Mouse (Mus musculus) urinary bladder, postnatal 4 days (tissue): Measurements from ENCODE around the gene Mthfd2l.

Experiments
- DNase-seq, 2 experiments: peaks; one replicate each; pipeline ENCODE4 v3.0.0; 2021 to 2022; ENCODE audit warnings: low spot score in 2 of 2

Gene Mthfd2l

GRCm38 (mm10) chr5:90930971-90931851 is at the start of gene Mthfd2l:
Mthfd2l (plus strand) TSS chr5:90931117.
- DNase-seq, result peak; percentile 86 to 88

- no peak for DNase-seq
Measured at GRCm38 (mm10) chr5:90881682-90882081, 49.2 kb upstream of the Mthfd2l start.

- no peak for DNase-seq
Measured at GRCm38 (mm10) chr5:90882146-90882545, 48.8 kb upstream of the Mthfd2l start.

DNA sequence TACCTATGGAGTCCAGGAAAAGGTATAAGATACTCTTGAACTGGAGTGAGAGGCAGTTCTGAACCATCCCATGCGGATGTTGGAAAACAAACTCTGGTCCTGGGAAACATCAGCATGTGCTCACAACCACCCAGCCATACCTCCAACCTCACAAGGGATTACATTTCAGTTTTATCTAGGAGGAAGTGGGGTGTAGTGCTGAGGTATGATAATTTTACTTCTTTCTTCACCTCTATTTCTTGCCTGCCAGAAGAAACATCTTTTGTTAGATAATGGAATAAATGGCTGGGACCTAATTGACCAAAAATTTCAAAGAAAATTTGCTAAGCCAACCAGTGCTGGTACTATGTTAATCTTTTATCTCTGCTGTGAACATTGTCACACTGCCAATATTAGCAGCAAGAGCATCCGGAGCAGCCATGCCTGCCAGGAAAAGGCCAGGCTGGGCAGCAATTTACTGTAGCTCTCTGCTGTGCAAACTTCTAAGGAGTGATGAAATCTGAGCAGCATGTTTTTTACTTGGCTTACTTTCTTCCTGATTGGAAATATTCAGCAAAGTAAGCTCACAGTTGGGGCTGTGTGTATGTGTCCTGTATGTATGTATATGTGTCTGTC is 46.2 kb upstream of the Mthfd2l start:
- no peak for DNase-seq

DNA sequence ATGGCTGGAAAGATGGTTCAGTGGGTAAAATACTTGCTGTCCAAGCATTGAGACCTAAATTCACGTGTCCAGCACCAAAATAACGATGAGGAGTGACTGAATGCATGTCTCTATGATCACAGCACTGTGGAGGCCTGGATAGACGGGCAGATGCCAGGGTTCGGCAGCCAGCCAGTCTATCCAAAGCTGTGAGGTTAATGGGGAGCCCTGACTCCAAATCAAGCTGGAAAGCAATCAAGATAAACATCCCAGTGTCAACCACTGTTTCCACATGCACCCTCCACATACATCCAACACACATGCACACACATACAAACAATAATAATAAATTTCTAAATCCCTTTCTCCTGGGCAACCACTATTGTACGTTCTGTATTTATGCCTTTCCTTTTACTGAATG is 42.3 kb upstream of the Mthfd2l start:
- DNase-seq, result no peak

DNA sequence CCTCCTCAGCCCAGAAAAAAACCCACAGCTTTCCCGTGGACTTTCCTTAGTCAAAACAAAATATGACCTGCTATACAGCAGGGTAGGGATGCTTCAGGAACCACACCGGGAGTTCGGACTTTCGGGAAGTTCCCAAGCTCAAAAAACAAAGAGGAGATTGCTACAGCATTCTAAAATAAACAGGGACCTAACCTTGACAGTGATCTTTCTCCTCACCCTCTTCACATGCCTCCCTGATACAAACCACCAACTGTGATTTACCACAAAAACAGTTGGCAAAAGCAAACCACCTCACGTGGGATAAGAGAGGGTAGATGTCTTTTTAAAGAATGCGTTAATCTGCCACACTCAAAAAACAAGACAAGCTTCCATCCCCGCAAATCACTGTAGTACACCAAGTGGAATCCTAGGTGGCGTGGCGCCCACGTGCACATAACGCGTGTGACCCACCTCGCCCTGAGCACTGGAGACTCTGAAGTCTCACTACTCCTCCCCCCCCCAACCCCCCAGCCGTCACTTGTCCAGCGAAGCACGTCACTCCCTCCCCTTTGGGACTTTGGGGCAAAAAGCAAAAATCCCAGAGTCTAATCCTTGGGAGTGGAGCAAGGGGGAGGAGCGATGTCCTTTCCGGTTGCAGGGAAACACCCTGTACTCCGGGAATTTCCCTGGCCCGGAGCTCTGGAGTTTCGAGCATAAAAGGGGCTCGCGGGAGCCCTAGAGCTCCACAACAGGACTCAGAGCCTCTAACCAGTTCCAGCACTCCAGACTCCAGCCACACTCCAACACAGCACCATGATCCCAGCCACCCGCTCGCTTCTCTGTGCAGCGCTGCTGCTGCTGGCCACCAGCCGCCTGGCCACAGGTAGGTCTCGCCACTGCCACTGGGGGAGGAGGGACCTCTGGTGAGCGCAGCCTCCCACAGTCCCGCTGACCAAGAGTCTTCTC is 40.1 kb upstream of the Mthfd2l start, which contains the start of gene Cxcl1:
TSS of gene Cxcl1 (plus strand) at position 723 of the 945 bp plus-strand sequence.
- peak in 1 of 2 experiments; percentile 30 for DNase-seq

GRCm38 (mm10) chr5:90891464-90891813 is 39.5 kb upstream of the Mthfd2l start:
- no peak for DNase-seq

- DNase-seq, result no peak
Measured at GRCm38 (mm10) chr5:90894231-90894630, 36.7 kb upstream of the Mthfd2l start.

DNA sequence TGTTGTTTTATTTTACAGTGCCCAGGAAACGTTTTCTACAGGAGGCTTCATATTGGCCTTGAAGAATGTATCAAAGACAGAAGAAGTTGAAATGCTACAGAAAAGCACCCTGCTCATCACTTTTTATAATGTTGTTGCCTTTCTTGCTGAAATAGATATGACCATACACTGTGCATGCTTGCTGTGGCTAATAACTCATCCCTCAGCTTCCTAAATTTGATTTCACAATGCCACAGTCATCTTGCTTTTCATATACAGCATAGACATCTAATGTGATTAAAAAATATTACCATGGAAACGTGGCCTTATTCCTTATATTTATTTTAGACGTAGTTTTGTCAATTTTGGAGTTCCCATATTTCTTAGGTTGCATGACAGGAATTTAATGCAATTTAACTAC is 33.5 kb upstream of the Mthfd2l start:
- DNase-seq, result no peak

GRCm38 (mm10) chr5:90899308-90899707 is 31.6 kb upstream of the Mthfd2l start:
- DNase-seq, result no peak

GRCm38 (mm10) chr5:90900147-90900546 is 30.8 kb upstream of the Mthfd2l start:
- DNase-seq, result peak in 1 of 2 experiments; percentile 63

- no peak for DNase-seq
Measured at GRCm38 (mm10) chr5:90900688-90901087, 30.2 kb upstream of the Mthfd2l start.

- no peak for DNase-seq
Measured at GRCm38 (mm10) chr5:90902380-90903260, 28.3 kb upstream of the Mthfd2l start.

GRCm38 (mm10) chr5:90903339-90904020 is 27.4 kb upstream of the Mthfd2l start, which contains the start of gene Cxcl2:
Cxcl2 (plus strand) TSS chr5:90903871.
- DNase-seq, result no peak

GRCm38 (mm10) chr5:90908983-90909382 is 21.9 kb upstream of the Mthfd2l start:
- DNase-seq, result no peak

GRCm38 (mm10) chr5:90919495-90919894 is 11.4 kb upstream of the Mthfd2l start:
- DNase-seq, result no peak

DNA sequence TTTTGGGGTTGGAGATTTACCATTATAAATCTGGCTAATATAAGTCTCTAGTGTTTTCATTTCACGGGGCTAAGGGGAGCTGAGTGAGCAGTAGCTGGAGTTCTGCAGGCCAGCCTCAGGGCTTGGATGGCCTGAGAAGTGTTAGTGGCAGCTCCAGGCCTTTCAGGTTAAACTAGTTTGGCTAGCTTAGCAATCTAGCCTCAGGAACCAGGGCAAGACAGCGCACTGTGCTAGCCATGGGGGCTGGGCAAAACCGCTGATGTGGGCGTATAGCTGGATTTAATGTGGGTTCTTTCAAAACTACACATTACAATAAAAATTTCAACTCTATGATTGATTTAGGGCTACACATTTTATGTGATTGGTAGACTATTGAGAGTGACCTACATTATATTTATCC is 8.0 kb upstream of the Mthfd2l start:
- DNase-seq, result no peak

DNA sequence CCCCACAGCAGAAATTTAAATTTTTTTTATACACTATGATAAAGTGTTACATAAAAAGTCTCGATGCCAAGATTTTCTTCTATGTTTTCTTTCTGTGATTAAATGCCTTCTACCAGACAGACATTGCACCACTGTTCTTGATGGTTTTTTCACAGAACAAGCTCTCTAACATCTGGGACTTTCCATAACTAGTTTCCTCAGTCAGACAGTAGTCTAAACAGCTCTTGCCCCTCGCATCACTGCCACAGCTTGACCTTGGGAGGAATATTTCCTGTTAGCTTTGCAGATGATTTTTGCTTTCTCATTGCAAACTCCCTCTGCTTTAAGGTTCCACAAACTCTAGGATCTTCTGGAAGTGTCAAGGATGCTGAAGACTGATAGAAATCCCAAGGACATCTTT is 371 bp upstream of the Mthfd2l start:
- DNase-seq, result no peak

- no peak for DNase-seq
Measured at GRCm38 (mm10) chr5:90931911-90932310, 994 bp downstream of the Mthfd2l start.

- no peak for DNase-seq
Measured at GRCm38 (mm10) chr5:90936706-90937105, 5.8 kb downstream of the Mthfd2l start.
